Mouse (Mus musculus): ENCODE data around the gene Otub2. TPM values are rescaled to one million over a fixed set of nuclear protein-coding genes. Genes with fewer than 3 reads are reported as not detected.
"Not testable (repeated sequence)": the region's sequence is repeated elsewhere in the genome, so short reads cannot be mapped to it uniquely, and the experiment has no call there.

Gene Otub2
- total RNA-seq, 1 experiment from 2014 or later = 2.0 TPM

DNA sequence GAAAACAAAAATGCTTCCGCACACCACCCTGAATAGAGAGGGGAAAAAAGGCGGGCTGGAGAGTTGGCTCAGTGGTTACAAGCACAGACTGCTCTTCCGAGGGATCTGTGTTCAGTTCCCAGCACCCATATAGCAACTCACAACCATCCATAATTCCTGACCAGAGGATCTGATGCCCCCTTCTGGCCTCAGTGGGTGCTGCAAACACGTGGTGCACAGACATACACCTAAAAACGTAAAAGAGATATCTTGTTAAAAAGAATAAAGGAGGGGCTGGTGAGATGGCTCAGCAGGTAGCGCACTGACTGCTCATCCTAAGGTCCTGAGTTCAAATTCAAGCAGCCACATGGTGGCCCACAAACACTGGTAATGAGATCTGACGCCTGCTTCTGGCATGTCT, 38.2 kb downstream of the Otub2 start:
- ATAC-seq (replicated peaks; ENCODE audit: insufficient number of reproducible peaks, low FRiP score, low TSS enrichment, poor library complexity, severe bottlenecking) = no peak

DNA sequence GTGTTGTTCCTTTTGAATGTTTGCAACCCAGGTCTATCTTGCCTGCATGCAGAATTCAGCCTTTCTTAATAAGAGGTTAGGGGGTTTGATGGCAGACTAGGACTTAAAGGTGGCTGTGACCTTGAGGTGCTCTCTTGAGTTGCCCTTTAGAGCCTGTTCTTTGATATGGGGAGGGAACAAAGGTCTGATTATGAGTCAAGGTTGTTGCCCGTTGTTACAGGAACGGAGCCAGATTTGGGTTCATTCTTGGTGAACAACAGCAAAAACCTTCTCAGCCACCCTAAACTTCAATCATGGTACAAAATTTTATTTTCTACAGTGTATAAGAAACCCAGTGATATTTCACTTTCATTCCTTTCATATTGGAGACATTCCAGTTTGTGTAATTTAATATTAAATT, 44.9 kb downstream of the Otub2 start:
- no peak for ATAC-seq (replicated peaks; ENCODE audit: insufficient number of reproducible peaks, low FRiP score, low TSS enrichment, poor library complexity, severe bottlenecking)

- ATAC-seq (replicated peaks; ENCODE audit: insufficient number of reproducible peaks, low FRiP score, low TSS enrichment, poor library complexity, severe bottlenecking) = peak; percentile 94
Measured at GRCm38 (mm10) chr12:103433986-103434731, 45.7 kb downstream of the Otub2 start, which contains the start of gene Ifi27. Ifi27 (plus strand) TSS chr12:103434211.

- no peak for ATAC-seq (replicated peaks; ENCODE audit: insufficient number of reproducible peaks, low FRiP score, low TSS enrichment, poor library complexity, severe bottlenecking)
Measured at GRCm38 (mm10) chr12:103434861-103435260, 46.4 kb downstream of the Otub2 start.

- ATAC-seq (replicated peaks; ENCODE audit: insufficient number of reproducible peaks, low FRiP score, low TSS enrichment, poor library complexity, severe bottlenecking) = no peak
Measured at GRCm38 (mm10) chr12:103437601-103438000, 49.1 kb downstream of the Otub2 start.

DNA sequence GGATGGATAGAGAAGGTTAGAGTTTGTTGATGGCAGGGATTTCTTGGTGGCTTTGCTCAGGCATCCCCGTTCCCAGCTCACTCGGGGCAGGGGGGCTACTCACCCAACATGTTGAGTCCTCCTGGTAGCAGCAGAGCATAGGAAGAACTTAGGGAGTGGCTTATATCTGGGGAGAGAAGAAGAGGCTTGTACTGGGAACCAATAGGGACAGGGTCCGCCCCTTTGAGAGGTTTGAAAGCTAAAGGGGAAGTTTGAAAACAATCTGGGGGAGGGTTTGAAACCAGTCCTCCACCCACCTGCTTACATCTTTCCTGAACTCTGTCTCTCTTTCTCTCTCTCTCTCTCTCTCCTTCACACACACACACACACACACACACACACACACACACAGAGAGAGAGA, 55.0 kb downstream of the Otub2 start, which contains the start of gene Ifi27l2a:
Gene Ifi27l2a (minus strand): TSS at position 157 of the 400 bp plus-strand sequence.
- peak; percentile 67; the same call in 1 of the 2 replicates for ATAC-seq (replicated peaks; ENCODE audit: insufficient number of reproducible peaks, low FRiP score, low TSS enrichment, poor library complexity, severe bottlenecking)

GRCm38 (mm10) chr12:103444261-103444660, 55.8 kb downstream of the Otub2 start:
- ATAC-seq (replicated peaks; ENCODE audit: insufficient number of reproducible peaks, low FRiP score, low TSS enrichment, poor library complexity, severe bottlenecking) = not testable (repeated sequence)

DNA sequence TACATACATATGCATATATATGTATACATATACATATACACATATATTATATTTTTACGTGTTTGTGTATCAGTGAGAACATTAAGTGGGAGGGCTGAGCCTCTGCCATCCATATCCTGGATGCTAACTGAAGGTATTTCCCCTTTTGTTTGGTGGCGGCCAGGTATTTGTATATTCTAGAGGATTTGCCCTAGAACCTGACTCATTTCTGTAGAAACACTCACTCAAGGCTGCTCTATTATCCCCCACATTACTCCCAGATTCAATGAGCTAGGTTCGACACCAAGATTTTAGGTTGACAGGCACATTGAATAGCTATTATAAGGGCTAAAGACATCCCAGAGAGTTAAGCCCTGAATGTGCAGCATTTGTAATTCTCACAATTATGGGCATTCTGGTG, 56.6 kb downstream of the Otub2 start:
- ATAC-seq (replicated peaks; ENCODE audit: insufficient number of reproducible peaks, low FRiP score, low TSS enrichment, poor library complexity, severe bottlenecking) = no peak

GRCm38 (mm10) chr12:103453361-103453760, 64.9 kb downstream of the Otub2 start:
- ATAC-seq (replicated peaks; ENCODE audit: insufficient number of reproducible peaks, low FRiP score, low TSS enrichment, poor library complexity, severe bottlenecking) = no peak

Other genes with a start within 250 kb of the Otub2 start
- gene Prima1, start 146.5 kb upstream of the Otub2 start, total RNA-seq (2017) = not detected in 3 replicates
- not detected in 3 replicates for gene Fam181a, start 77.7 kb upstream of the Otub2 start, total RNA-seq (2017)
- 0.96 to 4.0 TPM (median 1.2 TPM) in 3 replicates for gene Asb2, start 32.7 kb upstream of the Otub2 start, total RNA-seq (2017)
- 1.3 to 3.6 TPM (median 1.4 TPM) in 3 replicates for gene 9330161L09Rik, start 19.1 kb downstream of the Otub2 start, total RNA-seq (2017)
- 105 to 146 TPM (median 129 TPM) in 3 replicates for gene Ddx24, start 37.1 kb downstream of the Otub2 start, total RNA-seq (2017)
- 33.7 to 72.1 TPM (median 37.1 TPM) in 3 replicates for gene Ifi27, start 45.5 kb downstream of the Otub2 start, total RNA-seq (2017)
- gene Ifi27l2a, start 55.0 kb downstream of the Otub2 start, total RNA-seq (2017) = 199 to 360 TPM (median 283 TPM) in 3 replicates
- gene Ifi27l2b, start 68.5 kb downstream of the Otub2 start, total RNA-seq (2017) = 3.0 TPM in 1 of 3 replicates, not detected in the others
- 0.29 to 0.75 TPM (median 0.39 TPM) in 3 replicates for gene Ppp4r4, start 143.6 kb downstream of the Otub2 start, total RNA-seq (2017)
- gene Serpina10, start 242.8 kb downstream of the Otub2 start, total RNA-seq (2017) = not detected in 3 replicates